8 mouse cellular contexts compared by ENCODE assay signal in the genomic region with DNA sequence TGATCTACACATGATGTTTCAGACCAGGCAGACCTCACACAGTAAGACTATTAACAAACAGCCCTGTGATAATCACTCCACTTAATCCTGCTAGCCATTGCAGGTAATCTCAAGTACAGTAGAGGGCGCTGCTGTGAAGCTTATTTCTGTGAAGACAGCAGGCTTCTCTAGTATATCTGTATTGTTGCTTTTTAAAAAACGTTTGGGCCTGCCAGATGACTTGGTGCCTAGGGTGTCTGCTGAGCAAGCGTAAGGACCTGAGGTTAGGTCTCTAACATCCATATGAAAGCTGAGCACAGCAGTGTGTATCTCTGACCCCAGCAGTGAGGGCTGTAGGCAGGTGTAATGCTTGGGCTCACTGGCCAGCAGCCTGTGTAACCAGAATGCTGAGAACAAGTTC.
DNase-seq lines count a peak whose midpoint lies in the region; ATAC-seq and TF ChIP-seq lines count a peak whose summit lies in the region.

No protein-coding gene starts in this region.

- 18% methylated on average over 3 of the region's 3 CpGs for WGBS in hindbrain, embryonic 13.5 days
- WGBS in midbrain, embryonic 12.5 days: 24% methylated on average over 3 of the region's 3 CpGs

- intact Hi-C loops in gastrocnemius, adult 2 months (cut with DNase I): loop anchor here (1.0 to 5.0 kb wide), 3 partner anchors 61 to 203 kb away; a partner anchor contains a TSS
- intact Hi-C loops in gastrocnemius, postnatal 14 days (cut with DNase I; ENCODE audit: low total_unique reads): loop anchor here (5.0 kb wide), 1 partner anchor 117 kb away; a partner anchor contains a TSS

- no peaks in the 10 kb centered on the region for H3K9me3 ChIP-seq in G1E (replicated peaks)
- H3K9me3 ChIP-seq in hindbrain, embryonic 13.5 days: no peaks in the 10 kb centered on the region
- no peaks in the 10 kb centered on the region for H3K9me3 ChIP-seq in midbrain, embryonic 12.5 days

- peak; percentile 75 for TF ChIP-seq CTCF in gastrocnemius, adult 2 months (IDR thresholded peaks at IDR 0.05)
- 0 out of 2 replicates have a peak, but pooled peaks have one; percentile 23 for TF ChIP-seq CTCF in G1E (IDR thresholded peaks at IDR 0.05; ENCODE audit: low read depth, low read length)

- no peaks in the 10 kb centered on the region for H3K27me3 ChIP-seq in G1E (ENCODE audit: insufficient read depth, low read length)
- H3K27me3 ChIP-seq in hindbrain, embryonic 13.5 days: no peaks in the 10 kb centered on the region
- no peaks in the 10 kb centered on the region for H3K27me3 ChIP-seq in midbrain, embryonic 12.5 days

- no peak overlapping the region for H3K4me2 ChIP-seq in hindbrain, embryonic 13.5 days
- no peak overlapping the region for H3K4me2 ChIP-seq in midbrain, embryonic 12.5 days (replicated peaks)

- no peak overlapping the region for H3K27ac ChIP-seq in gastrocnemius, adult 2 months
- no peak overlapping the region for H3K27ac ChIP-seq in hindbrain, embryonic 13.5 days
- no peak overlapping the region for H3K27ac ChIP-seq in midbrain, embryonic 12.5 days (replicated peaks)

- H3K36me3 ChIP-seq in G1E (replicated peaks): no peaks in the 10 kb centered on the region
- no peaks in the 10 kb centered on the region for H3K36me3 ChIP-seq in hindbrain, embryonic 13.5 days
- H3K36me3 ChIP-seq in midbrain, embryonic 12.5 days: no peaks in the 10 kb centered on the region; the same call in 1 of the 2 replicates

- H3K4me3 ChIP-seq in gastrocnemius, adult 2 months: no peak overlapping the region
- H3K4me3 ChIP-seq in G1E (ENCODE audit: low read depth, low read length): no peak overlapping the region
- no peak overlapping the region for H3K4me3 ChIP-seq in hindbrain, embryonic 13.5 days
- no peak overlapping the region for H3K4me3 ChIP-seq in midbrain, embryonic 12.5 days

- no peak overlapping the region for H3K9ac ChIP-seq in hindbrain, embryonic 13.5 days
- H3K9ac ChIP-seq in midbrain, embryonic 12.5 days (replicated peaks): no peak overlapping the region

- ATAC-seq in G1E (ENCODE audit: extremely low read depth, insufficient number of reproducible peaks, low FRiP score, poor library complexity, severe bottlenecking): no peak
- peak; percentile 59; the same call in 1 of the 2 replicates for ATAC-seq in hindbrain, embryonic 13.5 days (ENCODE audit: low FRiP score)
- ATAC-seq in midbrain, embryonic 12.5 days (ENCODE audit: low FRiP score, low read depth): peak; percentile 60; the same call in 1 of the 2 replicates

- DNase-seq in gastrocnemius, adult 2 months: peak; percentile 26
- no peak for DNase-seq in gastrocnemius, postnatal 14 days
- DNase-seq in G1E (ENCODE audit: low spot score): no peak
- peak; percentile 79 for DNase-seq in embryo, embryonic 10 days (ENCODE audit: low spot score)
- DNase-seq in layer of hippocampus, postnatal 10 days (ENCODE audit: low spot score in 2 of 2): peak; percentile 56 to 61
- no peak for DNase-seq in spleen, postnatal 36 days (ENCODE audit: low spot score in 2 of 2)

- H3K4me1 ChIP-seq in G1E (ENCODE audit: insufficient read depth, low read depth, low read length): no peaks in the 10 kb centered on the region
- H3K4me1 ChIP-seq in hindbrain, embryonic 13.5 days (replicated peaks): no peaks in the 10 kb centered on the region
- H3K4me1 ChIP-seq in midbrain, embryonic 12.5 days: no peaks in the 10 kb centered on the region

Comparison
In these comparisons a context has a peak if more than half of its experiments do, and no peak if none do; other contexts are left out.
1. DNase-seq: peak in gastrocnemius, adult 2 months (single experiment), embryo, embryonic 10 days (single experiment) and layer of hippocampus, postnatal 10 days (2 of 2); none in gastrocnemius, postnatal 14 days (single experiment), G1E (single experiment) and spleen, postnatal 36 days (0 of 2).